Mouse (Mus musculus) megakaryocyte, adult 5-6 weeks (primary cell): ENCODE measurements around the gene Gm8127. TPM values are rescaled to one million over a fixed set of nuclear protein-coding genes. Genes with fewer than 3 reads are reported as not detected.
"Not testable (repeated sequence)": the region's sequence is repeated elsewhere in the genome, so short reads cannot be mapped to it uniquely, and the experiment has no call there.

Source experiments
- ATAC-seq: 2 replicates; pipeline ENCODE4 v1.8.0; 2016; ENCODE audit warnings: mild to moderate bottlenecking, inconsistent platforms; ENCODE audit not compliant: poor library complexity, severe bottlenecking
- total RNA-seq, 2 experiments: library from RNA; stranded (forward) in 1 of 2; stranded (reverse) in 1 of 2; fragments of 153-499, 151-499 nt in 1 of 2; fragments of 221-1000, 200-1000 nt in 1 of 2; gene quantifications; 2 replicates each; pipeline versions ENCODE4 v1.2.3 to v1.2.4; 2015 to 2017

Gm8127 gene
- total RNA-seq (2015) (not detected in 2 replicates), total RNA-seq (2017) (not detected in 2 replicates)

DNA sequence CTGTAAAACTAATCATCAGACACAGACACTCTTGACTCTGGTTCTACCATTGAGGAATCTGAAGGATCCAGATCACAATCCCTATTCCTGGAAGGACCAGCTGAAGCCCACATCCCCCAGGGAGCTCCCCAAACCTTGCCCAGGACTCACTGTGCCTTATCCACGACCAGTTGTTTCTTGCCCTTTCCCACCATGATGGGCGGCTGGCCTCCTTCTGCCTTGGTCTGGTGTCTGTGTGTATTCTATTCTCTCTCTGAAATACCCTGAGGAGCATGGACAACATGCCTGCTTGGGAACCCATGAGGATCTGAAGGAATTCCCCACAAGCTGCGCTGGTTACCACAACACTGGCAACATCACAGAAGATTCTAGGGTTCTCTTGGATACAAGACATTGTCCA, at the start of gene Gm8127:
Gene Gm8127 (minus strand): TSS at position 330 of the 400 bp plus-strand sequence.
- not testable (repeated sequence) for ATAC-seq

DNA sequence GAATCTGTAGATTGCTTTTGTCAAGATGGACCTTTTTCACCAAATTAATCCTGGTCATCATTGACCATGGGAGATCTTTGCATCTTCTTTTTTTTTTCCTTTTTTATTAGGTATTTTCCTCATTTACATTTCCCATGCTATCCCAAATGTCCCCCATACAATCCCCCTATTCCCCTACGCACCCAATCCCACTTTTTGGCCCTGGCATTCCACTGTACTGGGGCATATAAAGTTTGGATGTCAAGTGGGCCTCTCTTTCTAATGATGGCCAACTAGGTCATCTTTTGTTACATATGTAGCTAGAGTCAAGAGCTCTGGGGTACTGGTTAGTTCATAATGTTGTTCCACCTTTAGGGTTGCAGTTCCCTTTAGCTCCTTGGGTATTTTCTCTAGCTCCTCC, 44.0 kb upstream of the Gm8127 start:
- ATAC-seq: not testable (repeated sequence)

DNA sequence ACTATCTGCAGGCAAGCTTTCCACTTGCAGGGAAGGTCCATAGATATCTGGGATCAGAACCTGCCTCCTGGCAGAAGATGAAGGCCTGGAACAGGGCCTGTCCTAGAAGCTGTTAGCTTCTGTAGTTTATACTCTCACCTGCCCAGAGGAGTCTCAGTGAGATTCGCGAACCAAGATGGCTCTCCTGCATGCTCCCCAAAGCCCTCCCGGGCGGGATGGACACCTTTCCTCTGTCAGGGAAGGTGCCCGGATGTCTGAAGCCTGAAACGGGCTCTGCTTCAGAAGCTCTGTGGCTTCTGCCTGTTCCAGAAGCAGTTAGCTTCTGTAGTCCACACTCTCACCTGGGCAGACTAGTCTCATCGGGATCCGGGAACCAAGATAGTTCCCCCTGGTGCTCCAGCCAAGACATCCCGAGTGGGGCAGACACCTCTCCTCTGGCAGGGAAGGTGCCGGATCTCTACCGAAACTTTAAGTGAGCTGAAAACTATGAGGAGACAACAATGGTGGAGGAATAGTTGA, 37.8 kb upstream of the Gm8127 start:
- ATAC-seq: not testable (repeated sequence)

DNA sequence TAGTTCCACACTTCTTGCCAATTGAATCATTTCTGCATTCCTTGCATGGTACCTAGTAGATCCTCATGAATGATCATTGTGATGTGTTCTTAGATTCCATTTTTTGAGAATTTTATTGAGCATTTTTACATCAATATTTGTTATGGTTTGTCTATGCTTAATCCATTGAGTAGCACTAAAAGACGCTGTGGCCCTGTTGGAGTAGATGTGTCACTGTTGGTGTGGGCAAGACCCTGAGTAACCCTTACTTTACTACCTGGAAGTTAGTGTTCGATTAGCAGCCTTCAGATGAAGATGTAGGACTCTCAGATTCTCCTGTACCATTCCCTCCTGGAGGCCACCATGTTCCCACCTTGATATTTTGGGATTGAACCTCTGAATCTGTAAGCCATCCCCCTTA, 35.0 kb upstream of the Gm8127 start:
- not testable (repeated sequence) for ATAC-seq

DNA sequence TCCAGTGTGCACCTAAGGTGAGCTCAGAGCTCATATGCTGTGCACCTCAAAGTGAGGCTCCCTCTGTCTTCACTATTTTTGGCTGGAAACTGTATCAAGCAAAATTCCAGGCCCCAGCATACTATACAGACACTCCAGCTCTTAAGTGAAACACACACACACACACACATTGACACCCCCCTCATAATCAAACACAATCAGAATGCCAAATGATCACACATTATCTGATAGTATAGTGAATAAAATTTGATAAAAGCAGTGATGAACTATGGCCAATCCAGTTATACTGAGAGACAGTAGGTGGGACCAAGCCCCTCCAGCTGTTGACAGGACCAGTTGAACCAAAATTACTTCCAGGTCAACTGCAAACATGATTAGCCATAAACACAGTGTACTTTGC, 25.9 kb upstream of the Gm8127 start:
- not testable (repeated sequence) for ATAC-seq

DNA sequence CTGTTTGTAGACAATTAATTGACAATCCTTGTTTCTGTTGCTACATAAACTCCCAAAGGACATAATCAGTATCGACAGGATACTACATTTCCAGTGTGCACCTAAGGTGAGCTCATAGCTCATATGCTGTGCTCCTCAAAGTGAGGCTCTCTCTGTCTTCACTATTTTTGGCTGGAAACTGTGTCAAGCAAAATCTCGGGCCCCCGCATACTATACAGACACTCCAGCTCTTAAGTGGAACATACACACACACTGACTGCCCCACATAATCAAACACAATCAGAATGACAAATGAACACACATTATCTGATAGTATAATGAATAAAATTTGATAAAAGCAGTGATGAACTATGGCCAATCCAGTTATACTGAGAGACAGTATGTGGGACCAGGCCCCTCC, 15.0 kb downstream of the Gm8127 start:
- not testable (repeated sequence) for ATAC-seq

DNA sequence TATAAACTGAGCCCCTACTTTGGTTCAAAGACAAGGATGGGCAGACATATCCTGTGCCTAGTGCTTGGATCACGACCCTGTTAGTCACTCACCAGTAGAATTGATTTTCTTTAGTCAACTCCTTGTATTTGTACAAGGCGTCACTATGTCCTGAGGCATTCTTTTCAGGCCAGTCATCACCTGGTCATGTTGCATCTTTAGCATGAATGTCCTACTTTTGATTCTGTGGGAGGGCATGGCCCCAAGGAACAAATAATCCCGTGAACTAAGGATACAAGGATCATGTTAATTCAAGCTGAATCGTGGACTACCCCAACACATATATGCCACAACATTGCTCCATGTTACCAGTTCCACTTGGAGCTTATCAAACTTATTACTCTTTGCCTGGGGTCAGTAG, 15.5 kb downstream of the Gm8127 start:
- ATAC-seq: not testable (repeated sequence)

DNA sequence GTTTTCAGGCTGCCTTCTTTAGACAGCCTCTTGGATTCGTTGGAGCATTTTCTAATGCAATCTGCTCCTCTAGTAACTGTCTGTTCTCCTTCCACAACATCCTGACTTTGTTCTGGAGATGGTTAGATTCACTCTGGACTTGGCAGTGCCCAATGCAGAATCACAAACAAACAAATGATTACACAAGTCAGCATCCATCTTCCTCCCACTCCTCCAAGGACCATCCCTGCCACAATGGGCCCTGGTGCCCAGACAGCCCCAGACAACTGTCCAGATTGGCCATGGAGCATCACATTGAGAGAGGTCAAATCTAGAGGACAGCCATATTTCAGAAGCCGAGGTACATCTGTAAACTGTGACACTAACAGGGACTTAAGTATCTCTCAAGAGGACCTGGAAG, 16.2 kb downstream of the Gm8127 start:
- ATAC-seq: not testable (repeated sequence)

DNA sequence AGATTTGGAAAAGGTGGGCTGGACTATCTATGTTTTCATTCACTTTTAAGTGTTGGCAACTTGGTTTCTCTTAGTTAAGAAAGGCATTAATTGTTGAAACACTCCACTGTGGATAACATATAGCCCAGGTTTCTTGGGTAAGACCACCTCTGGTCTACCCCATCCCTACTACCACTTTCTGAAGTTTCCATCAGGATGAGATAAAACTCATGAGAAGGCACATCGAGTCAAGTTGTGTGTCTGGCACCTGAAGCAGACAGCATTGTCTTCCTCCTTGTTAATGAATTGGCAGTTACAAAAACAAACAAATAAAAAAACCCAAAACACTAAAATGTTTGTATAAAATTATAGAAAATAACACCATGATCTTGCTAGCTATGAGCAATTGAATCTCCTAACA, 17.9 kb downstream of the Gm8127 start:
- not testable (repeated sequence) for ATAC-seq

DNA sequence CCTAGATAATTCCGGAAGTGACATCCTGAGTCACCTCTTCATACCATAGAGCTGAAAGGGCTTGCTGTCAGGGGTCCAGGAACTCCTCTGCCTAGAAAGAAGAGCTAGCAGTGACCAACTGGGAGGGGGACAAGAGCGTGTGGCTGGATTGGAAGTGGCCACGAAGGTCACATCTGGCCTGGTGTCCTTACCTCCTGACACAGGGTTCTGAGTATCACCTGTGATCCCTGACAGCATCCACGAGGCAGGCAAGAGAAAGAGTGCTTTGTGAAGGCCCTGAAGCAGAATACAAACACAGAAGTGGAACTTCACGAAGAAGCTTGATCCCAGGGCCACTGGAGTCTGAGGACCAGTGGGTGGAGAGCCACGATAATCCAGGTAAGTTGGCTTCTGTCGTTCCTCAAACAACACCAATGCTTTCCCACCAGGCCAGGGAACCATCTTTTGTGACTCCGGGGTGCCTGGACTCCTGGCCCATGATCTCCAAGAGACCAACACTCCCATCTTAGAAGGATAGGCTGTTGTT, 18.6 kb downstream of the Gm8127 start, which contains the start of gene Gm9732:
Gene Gm9732 (plus strand): TSS at position 51 of the 526 bp plus-strand sequence.
- ATAC-seq: not testable (repeated sequence)

DNA sequence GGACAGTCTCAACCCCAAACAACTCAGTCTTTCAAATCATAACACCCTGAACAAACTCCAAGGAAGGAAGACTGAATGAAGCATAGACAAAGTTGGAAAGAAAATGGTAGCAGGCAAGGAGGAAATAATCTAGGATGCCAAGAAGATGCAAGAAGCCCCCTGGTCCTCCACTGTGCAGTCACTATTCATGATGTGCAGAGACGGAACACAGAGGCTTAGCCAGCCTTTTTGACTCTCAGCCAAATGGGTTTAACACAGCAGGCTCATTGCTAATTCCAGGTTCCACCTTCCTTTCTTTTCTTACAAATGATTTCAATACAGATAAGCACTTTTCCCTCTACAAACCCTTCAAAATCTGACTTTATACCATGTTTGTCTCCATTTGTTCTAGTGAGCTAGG, 20.5 kb downstream of the Gm8127 start:
- not testable (repeated sequence) for ATAC-seq

DNA sequence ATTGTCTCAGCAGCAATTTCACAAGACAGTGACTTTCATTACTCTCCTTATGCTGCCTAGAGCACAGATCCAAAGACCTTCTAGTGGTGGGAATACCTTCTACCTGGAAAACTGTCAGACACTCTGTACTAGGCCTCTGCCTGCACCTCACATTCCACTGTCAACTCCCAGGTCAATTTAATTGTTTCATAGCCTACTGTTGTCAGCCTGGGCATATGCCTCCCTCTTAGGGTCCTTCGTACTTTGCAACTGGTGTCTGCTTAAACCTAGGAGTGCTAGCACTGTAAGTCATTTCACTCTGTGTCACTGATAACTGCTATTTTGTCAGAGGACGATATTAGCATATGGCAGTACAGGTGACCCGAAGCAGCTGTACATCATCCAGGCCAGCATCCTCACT, 24.4 kb downstream of the Gm8127 start:
- not testable (repeated sequence) for ATAC-seq

DNA sequence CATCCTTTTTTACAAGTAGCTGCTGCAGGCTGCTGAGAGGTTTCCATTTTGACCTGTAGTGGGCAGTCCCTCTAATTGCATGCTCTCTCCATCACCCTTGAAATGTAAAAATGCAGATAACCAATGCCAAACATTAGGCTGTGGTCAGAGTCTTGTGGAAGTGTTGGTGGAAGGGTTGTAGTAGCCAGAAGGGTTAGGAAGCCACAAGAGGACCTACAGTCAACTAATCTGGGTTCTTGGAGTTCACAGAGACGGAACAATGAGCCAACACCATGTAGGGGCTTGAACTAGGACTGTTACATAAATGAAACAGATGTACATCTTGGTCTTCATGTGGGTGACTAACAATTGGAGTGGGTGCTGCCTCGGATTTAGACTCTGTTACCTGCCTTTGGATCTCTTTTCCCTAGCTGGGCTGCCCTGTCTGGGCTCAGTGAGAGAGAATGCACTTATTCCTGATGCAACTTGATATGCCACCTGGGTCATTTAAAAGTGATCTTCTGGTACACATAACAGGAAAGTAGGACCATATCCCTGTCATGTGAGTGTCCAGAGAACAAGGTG, 25.0 kb downstream of the Gm8127 start:
- not testable (repeated sequence) for ATAC-seq

DNA sequence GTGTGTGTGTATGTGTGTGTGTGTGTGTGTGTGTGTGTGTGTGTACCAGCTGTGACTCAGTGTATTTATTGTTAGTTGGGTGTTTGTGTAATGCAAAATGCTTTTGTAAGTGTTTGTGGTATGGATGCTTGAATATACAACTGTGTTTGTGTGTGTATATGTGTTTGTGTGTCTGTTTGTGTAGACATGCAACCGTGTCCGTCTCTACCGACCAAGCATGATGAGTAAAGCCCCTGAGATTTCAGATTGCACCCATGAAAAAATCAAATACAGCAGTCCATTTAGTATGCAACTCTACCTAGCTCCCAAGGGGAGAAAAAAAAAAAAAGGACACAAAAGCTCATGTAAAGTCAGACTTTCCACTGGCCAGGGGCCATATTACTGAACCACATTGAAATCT, 30.2 kb downstream of the Gm8127 start:
- not testable (repeated sequence) for ATAC-seq

DNA sequence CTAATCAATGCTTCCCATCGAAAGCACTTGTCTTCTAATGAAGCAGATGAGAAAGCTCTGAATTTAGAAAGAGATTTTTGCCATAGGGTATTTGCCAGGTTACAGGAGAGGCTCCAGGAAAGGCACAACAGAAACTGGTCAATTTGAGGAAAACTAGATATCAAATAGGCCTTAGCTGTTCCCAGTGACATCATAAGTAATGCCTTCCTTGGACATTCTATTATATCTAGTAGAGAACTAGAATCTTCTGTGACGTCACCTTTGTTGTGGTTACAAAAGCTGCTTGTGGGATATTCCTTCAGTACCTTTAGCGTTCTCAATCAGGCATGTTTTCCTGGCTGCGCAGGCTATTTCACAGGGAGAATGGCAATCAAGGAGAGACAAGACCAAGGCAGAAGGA, 35.3 kb downstream of the Gm8127 start, which contains the start of gene Gm8126:
Gene Gm8126 (plus strand): TSS at position 301 of the 400 bp plus-strand sequence.
- not testable (repeated sequence) for ATAC-seq

DNA sequence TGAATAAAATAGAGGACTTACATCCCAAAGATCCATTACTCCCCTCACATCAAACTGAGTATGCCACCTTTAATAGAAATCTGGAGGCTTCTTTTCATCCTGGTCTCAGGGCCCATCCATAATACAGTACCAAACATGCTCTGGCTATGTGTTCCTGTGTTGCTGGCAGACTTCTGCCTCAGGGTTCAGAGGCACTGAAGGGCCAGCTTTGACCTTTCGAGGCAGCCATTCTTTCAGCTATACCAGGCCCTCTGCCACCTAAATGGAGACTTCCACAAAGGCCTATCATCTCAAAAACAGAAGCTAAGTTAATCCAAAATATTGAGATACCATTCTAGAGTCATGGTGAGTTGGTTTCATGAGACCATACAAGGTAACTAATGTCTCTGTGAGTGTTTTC, 37.1 kb downstream of the Gm8127 start:
- ATAC-seq: not testable (repeated sequence)

DNA sequence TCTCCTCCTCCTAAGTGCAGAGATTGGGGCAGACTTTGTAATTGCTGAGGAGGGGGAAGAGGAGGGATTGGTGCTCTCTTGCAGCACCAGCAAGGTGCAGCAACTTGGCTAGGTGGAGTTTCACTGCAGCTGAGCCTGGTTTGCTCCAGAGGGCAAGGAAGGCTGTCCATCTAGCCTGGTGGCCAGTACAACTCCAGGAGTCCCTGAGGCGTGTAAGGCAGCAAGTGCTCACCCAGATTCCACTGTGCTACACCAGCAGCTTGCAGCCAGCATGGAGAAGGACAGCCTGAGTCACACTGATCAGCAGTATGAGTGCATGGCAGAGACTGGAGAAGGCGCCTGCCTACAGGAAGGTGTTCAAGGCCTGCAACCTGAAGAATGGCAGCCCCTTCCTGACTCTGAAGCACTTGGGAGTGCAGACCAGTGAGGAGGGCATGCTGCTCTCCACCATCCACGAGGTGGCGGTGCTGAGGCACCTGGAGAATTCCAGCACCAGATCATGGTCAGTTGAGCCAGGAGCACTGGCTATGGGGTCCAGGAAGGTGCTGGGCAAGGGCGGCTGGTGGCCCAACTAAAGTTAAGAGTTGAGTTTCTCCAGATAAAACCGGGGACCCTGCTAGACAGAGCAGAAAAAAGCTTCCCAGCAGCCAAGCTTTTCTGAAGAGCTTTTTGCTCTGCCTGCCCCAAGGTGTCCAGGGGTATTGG, 42.9 kb downstream of the Gm8127 start:
- not testable (repeated sequence) for ATAC-seq

DNA sequence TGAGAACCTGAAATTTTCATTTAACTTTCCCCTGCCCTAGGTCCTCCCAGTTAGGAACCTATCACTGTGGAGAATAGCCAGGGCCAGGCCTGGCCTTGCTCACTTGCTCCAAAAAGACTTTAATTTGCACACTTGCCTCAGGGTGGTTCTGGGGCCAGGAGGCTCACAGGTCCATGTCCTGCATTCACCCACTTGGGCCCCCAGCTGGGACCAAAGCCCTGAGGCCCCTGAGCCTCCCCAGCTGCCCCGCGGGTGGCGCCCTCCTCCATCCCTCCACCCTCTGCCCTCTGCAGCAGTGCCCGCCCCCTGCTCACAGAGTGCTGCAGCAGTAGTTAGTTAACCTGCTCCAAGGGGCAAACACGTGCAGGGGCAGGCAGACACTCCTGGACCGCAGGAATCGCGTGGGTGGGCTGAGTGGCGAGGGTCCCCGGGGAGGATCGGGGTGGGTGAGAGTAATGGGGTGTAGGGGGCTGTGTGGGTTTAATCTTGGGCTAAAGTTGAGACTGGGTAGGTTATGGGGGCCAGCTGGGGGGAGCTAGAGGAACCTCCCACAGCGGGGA, 43.9 kb downstream of the Gm8127 start:
- ATAC-seq: not testable (repeated sequence)
